19 mouse cellular contexts compared by ENCODE assay signal in genomic region chr12:92589305-92589704, GRCm38 (mm10).
DNase-seq lines count a peak whose midpoint lies in the region; ATAC-seq and TF ChIP-seq lines count a peak whose summit lies in the region.
"Had no signal": no experiment of that assay in that cellular context is flagged by ENCODE, and none has a peak within 500 bp of the region (broad histone marks: within the 10 kb centered on the region; RNA-seq: fewer than 3 reads in every experiment).

No protein-coding gene starts in this region.

- no peak overlapping the region for H3K27ac ChIP-seq in forebrain, postnatal 0 days (ENCODE audit: low read depth, low read length)
- no peak overlapping the region for H3K27ac ChIP-seq in left cerebral cortex, adult 2 months
- H3K27ac ChIP-seq: embryonic facial prominence, embryonic 10.5 days; heart, embryonic 10.5 days; hindbrain, embryonic 10.5 days; intestine, embryonic 15.5 days; limb, embryonic 10.5 days; liver, embryonic 15.5 days had no signal

- H3K9me3 ChIP-seq in forebrain, postnatal 0 days (ENCODE audit: low read length) = no peaks in the 10 kb centered on the region
- H3K9me3 ChIP-seq: embryonic facial prominence, embryonic 10.5 days; heart, embryonic 10.5 days; hindbrain, embryonic 10.5 days; intestine, embryonic 15.5 days; limb, embryonic 10.5 days; liver, embryonic 15.5 days had no signal

- intact Hi-C loops in left cerebral cortex, adult 2 months (cut with DNase I) = no loop called here

- no peaks in the 10 kb centered on the region for H3K4me1 ChIP-seq in forebrain, postnatal 0 days (ENCODE audit: insufficient read depth)
- H3K4me1 ChIP-seq: embryonic facial prominence, embryonic 10.5 days; heart, embryonic 10.5 days; hindbrain, embryonic 10.5 days; intestine, embryonic 15.5 days; limb, embryonic 10.5 days; liver, embryonic 15.5 days had no signal

- no peak overlapping the region for H3K4me2 ChIP-seq in forebrain, postnatal 0 days (ENCODE audit: low read depth)
- H3K4me2 ChIP-seq: intestine, embryonic 15.5 days; liver, embryonic 15.5 days had no signal

- H3K36me3 ChIP-seq in forebrain, postnatal 0 days (ENCODE audit: insufficient read depth) = no peaks in the 10 kb centered on the region
- H3K36me3 ChIP-seq: embryonic facial prominence, embryonic 10.5 days; heart, embryonic 10.5 days; hindbrain, embryonic 10.5 days; intestine, embryonic 15.5 days; limb, embryonic 10.5 days; liver, embryonic 15.5 days had no signal

- TF ChIP-seq CTCF in forebrain, postnatal 0 days (IDR thresholded peaks at IDR 0.05; ENCODE audit: low read depth) = no peak
- TF ChIP-seq CTCF in left cerebral cortex, adult 2 months (IDR thresholded peaks at IDR 0.05) = no peak

- no peaks in the 10 kb centered on the region for H3K27me3 ChIP-seq in forebrain, postnatal 0 days (ENCODE audit: insufficient read depth, low read length)
- H3K27me3 ChIP-seq: intestine, embryonic 15.5 days; liver, embryonic 15.5 days; Patski had no signal

- WGBS in forebrain, postnatal 0 days = 14% methylated on average over 6 of the region's 6 CpGs

- no peak for DNase-seq in frontal cortex, postnatal 25 days (ENCODE audit: low spot score in 2 of 2)
- DNase-seq in Muller cell, postnatal 12 days (ENCODE audit: inconsistent ontology term) = peak; percentile 57
- DNase-seq in brain, embryonic 18.5 days (ENCODE audit: low read depth, low spot score) = peak; percentile 67
- peak; percentile 44 for DNase-seq in forebrain, postnatal 0 days
- no peak for DNase-seq in left cerebral cortex, adult 2 months (ENCODE audit: extremely low spot score in 1 of 2, low spot score in 2 of 2)
- no peak for DNase-seq in heart, adult 11 months
- DNase-seq: cerebellum, postnatal 10 days; kidney, adult 8-10 months; kidney, postnatal 10 days; liver; lung, postnatal 4 days had no signal

- H3K9ac ChIP-seq in forebrain, postnatal 0 days = no peak overlapping the region
- H3K9ac ChIP-seq: intestine, embryonic 15.5 days; liver, embryonic 15.5 days had no signal

- H3K4me3 ChIP-seq in forebrain, postnatal 0 days (ENCODE audit: low read depth, low read length) = no peak overlapping the region
- H3K4me3 ChIP-seq in left cerebral cortex, adult 2 months = no peak overlapping the region
- H3K4me3 ChIP-seq: embryonic facial prominence, embryonic 10.5 days; heart, embryonic 10.5 days; hindbrain, embryonic 10.5 days; intestine, embryonic 15.5 days; limb, embryonic 10.5 days; liver, embryonic 15.5 days had no signal

- ATAC-seq in frontal cortex, adult (ENCODE audit: low TSS enrichment) = 0 out of 2 replicates have a peak, but pooled peaks have one; percentile 16
- peak; percentile 94 for ATAC-seq in forebrain, postnatal 0 days
- ATAC-seq: intestine, embryonic 15.5 days; Patski had no signal

Comparison
In these comparisons a context has a peak if more than half of its experiments do, and no peak if none do; other contexts are left out.
1. DNase-seq: peak in Muller cell, postnatal 12 days (single experiment), brain, embryonic 18.5 days (single experiment) and forebrain, postnatal 0 days (single experiment); none in frontal cortex, postnatal 25 days (0 of 2), left cerebral cortex, adult 2 months (0 of 2) and heart, adult 11 months (single experiment).